Mouse (Mus musculus) myocyte (in vitro differentiated cells): ENCODE measurements around the gene Kcnd1.

Experiments
- POLR2A ChIP-seq: IDR thresholded peaks from one replicate; pipeline ENCODE4 v1.6.1; 2011; ENCODE audit warnings: low read depth, mild to moderate bottlenecking, control low read depth, moderate library complexity; ENCODE audit not compliant: insufficient read length
- POLR2AphosphoS2 ChIP-seq: IDR thresholded peaks from one replicate; pipeline ENCODE4 v1.6.1; 2011; ENCODE audit warnings: low read depth, control low read depth; ENCODE audit not compliant: insufficient read length
- REST ChIP-seq: IDR thresholded peaks from one replicate; pipeline ENCODE4 v1.6.1; 2011; ENCODE audit warnings: mild to moderate bottlenecking, control low read depth, moderate library complexity; ENCODE audit not compliant: insufficient read depth, insufficient read length
- USF1 ChIP-seq: IDR thresholded peaks from one replicate; pipeline ENCODE4 v1.6.1; 2011; ENCODE audit warnings: low read depth, mild to moderate bottlenecking, control low read depth, moderate library complexity

GRCm38 (mm10) chrX:7772766-7773165, 49.3 kb upstream of the Kcnd1 start:
- TF ChIP-seq USF1 (no peak), POLR2A (no peak), POLR2AphosphoS2 (no peak), REST (no peak)
